Mouse (Mus musculus) mature B cell (primary cell): Measurements from ENCODE around the gene Rtn4rl1.

Experiments used
- in situ Hi-C: fragments of 300-500 bp; cut with MboI; formaldehyde crosslinking; loops from 2 replicates; pipeline ENCODE4 v1.14.3; 2019

Rtn4rl1 gene

DNA sequence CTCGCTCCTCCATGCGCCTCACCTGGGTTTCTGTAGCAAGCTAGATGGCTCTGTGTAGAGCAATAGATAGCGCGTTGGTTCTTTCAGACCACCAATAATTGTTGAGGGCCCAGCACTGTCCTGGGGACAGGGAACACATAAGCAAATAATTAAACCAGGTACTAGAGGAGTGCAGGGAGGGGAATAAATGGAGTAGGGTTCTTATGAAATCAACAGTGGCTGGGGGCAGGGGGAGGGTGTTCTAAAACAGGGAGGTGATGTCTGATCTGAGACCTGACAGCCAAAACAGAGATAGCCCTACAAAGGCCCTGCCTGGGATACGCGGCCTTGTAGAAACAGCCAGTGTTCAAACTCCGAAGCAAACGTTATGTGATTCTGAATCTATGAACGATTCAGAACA is 56.0 kb downstream of the Rtn4rl1 start:
- in situ Hi-C loops = no loop called here

DNA sequence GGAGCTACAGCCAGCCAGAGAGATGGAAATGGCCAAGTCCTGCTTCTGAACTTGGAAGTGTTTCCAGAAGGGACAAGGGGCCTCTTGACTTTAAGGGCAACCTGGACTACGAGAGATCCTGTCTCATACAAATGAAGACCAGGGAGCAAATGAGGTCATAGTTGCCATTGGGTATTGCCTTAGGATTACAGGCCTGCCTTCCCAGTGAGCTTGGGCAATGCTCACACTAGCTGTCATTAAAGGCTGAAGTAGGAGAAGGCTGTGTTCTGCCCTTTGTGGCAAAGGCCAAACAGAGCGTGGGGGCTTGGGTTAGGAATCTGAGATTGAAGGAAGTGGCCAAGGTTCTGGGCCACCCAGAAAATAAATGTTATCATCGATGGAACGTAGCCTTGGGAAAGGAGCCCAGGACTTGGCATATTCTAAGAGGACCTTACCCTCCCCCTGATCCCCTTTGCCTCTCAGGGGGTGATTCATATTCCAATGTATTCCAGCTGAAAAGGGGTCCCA is 57.5 kb downstream of the Rtn4rl1 start:
- in situ Hi-C loops = no loop called here

DNA sequence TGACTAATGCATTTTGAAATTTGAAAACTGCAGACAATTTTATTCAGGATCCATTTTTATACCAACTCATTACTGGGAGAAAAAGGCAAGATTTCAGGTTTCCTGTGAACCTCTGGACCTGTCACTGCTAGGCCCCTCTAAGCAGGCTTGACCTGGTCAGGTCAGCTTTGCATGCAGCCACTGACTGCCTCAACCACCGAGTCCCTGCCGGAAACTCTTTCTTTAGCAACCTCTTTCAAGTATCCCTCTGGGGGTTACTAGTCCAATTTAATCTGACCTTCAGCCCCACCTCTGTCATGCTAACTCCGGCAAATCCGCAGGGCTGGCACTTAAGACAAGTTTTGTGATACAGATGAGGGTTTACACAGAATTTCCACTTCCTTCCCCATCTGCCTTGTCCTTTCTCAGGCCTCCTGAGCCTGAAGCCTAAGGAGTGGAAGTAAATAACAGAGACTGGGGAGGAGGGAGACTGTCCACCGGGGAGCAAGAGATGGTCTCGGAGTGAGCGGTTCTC is 58.0 kb downstream of the Rtn4rl1 start:
- in situ Hi-C loops = no loop called here

DNA sequence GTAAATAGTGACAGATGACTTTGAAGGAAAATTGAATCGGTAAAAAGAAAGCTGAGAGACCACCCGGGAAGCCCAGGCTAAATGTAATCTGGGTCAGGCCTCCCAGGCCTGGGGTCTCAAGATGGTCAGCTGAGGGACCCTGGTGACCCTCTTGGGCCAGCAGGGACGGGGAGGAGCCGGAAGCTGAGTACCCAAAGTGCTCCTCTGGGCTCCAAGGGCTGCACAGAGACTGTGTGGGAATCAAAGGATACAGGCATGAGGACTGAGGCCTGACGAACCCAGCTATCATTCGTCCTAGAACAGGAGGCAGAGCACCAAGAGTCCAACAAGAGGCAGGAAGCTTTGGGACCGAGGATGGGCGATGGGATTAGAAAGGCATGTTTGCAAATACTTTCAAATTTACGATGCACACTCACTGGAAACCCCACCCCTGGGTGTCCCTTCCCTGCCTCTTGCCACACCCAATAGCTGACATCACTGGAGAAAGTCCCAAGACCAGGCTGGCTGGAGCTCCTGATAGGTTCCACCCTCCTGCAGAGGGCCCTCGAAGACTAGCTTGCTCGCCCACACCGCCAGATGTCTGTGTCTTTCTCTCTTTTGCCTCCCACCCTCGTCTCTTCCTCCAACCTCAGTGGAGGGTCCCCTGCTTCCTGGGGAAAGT is 60.8 kb downstream of the Rtn4rl1 start:
- in situ Hi-C loops = no loop called here

DNA sequence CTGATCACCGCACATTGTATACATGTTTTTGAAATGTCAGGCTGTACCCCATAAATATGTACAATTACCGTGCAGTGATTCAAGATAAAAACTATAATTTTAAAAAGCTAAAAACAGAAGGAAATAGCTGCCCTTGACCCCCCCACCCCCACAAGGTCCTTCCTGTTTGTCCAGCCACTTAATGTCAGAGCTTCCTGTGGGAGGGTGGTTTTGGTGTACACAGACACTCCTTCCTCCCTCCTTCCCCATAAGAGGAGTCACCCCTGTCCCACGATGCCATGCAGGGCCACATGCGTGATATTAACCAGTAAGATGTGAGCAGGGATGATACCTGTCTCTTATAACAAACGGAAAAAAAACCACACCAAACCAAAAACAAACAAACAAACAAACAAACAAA is 61.7 kb downstream of the Rtn4rl1 start:
- in situ Hi-C loops = no loop called here

DNA sequence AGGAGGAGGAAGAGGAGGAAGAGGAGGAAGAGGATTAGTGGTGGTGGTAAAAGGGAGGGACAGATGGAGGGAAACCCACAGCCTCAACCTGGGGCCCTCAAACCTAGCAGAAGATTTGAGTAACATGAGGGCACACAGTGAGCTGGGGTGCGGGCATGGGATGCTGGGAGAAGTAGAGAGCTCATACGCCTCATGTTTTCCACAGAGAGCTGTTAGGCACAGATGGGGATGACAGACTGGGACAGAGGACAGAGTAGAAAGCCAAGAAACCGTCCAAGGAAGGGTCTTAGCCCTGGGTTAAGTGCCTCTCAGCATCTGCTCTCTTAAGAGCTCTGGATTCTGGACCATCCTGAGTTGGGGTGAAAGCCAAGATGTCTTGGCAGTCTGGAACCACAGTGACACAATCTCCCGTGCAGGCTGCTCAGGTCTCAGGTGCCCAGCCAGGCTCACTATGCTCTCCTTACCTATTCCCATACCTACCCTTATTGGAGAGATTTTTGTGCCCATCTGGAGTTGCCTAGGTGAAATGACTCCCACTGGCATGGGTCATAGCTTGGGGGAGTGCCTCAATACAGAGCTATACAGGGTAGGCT is 63.6 kb downstream of the Rtn4rl1 start:
- in situ Hi-C loops = no loop called here

DNA sequence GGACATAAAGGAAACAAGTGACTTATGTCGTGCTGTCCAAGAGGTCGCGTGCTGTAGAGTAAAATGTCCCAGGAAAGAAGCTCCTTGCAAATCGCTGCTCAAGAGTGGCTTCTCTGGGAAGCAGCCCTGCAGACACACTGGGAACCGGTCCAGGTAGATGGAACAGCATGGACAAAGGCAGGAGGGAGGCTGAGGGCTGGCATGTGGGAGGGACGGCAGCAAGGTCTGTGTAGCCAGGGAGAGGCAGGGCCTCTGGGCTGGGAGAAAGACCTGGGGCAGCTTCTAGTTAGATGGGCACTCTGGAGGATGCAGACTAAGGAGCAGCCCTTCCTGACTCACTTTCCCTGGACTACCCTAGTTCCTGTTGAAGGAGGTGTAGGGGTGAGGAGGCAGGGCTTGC is 65.8 kb downstream of the Rtn4rl1 start:
- in situ Hi-C loops = no loop called here

DNA sequence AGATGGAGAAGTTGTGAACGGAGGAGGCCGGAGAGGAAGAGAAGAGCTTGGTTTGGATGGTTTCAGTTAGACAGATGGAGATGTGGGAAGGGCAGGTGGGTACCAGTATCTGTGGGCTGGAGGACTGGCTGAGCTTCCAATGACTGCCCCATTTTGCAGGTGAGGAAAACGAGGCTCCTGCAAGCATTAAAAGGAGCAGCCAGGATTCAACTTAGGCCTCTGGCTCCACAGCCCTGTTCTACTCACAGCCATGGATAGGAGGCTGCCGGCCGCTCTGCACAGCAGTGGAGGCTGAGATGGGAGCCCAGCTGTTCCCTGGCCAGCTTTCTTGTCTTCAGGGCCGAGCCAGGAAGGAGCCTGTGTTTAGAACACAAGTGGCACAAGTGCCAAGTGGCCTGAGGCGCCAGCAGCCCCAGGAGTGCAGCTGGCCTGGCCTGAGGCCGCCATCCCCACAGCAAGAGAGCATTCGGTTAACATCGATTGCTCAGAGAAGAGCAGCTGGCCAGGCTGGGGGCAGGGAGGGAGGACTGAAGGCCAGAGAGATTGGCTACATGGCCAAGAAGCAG is 66.5 kb downstream of the Rtn4rl1 start:
- in situ Hi-C loops = no loop called here

DNA sequence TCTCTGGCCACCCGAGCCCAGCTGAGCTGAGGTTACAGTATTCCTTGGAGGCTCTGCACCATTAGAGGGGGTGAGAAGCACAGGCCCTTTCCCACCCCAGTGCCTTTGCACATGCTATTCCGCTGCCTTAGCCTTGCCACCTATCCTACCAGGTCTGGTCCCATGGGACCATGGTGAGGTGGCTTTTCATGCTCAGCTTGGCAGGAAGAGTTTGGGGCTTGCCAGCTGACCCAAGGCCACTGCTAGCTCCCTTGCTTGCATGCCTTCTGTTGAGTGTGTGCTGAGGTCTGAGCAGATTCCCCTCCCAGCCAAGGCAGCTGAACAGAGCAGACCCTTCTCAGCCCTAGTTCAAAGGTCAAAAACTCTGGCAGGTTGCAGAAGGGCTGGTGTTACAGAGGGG is 67.4 kb downstream of the Rtn4rl1 start:
- in situ Hi-C loops = no loop called here

DNA sequence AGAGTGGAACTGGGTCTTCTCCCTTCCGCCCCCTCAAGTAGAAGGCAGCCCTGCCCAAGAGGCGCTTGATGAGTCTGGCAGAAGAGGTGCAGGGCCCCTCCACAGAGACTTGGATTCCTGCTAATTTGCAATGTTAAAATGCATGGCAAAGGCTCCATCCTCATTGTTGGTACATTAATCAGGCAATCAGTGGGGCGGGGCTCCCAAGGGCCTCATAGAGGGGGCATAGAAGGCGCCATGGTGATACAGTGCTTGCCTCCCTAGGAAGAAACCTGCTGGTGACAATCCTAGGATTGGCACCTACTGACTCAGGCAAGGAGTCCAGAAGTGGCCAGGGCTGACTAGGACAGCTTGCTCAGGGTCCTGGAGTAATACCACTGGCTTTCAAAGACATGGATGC is 68.1 kb downstream of the Rtn4rl1 start:
- in situ Hi-C loops = no loop called here

DNA sequence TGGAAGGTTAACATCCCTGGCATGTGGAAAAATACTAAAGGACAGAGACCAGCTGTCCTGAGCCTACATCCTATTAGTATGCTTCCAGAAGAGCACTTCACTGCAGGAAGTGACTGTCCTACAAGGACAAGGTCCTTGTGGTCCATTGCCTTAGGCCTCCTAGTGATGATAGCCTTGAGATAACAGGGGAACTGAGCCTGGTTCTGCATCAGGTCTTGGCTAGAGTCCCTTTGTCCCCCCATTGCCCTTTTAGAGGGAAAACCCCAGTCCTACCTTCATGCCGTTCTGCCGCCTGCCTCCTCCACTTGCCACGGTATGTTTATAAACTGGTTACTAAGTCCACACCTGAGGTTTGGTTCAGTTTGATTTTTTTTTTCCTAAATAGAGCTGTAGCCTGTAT is 68.6 kb downstream of the Rtn4rl1 start:
- in situ Hi-C loops = no loop called here

DNA sequence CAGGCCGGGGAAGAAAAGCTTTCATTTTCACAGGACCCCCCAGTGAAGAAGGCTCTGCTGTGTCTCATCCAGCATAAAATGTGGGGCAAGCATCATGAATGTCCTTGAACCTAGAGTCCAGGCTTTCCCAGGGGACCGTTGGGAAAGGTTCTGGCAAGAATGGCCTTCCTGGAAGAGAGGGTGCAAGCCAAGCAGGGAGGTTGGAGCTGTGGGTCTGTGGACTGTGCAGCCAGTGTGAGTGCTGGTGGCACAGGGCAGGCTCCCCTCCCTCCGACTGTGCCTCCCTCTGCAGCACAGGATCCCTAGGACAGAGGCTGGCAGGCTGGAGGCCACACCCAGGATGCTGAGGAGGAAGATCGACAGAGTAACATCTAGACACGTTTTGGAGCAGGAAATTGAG is 69.2 kb downstream of the Rtn4rl1 start:
- in situ Hi-C loops = no loop called here

DNA sequence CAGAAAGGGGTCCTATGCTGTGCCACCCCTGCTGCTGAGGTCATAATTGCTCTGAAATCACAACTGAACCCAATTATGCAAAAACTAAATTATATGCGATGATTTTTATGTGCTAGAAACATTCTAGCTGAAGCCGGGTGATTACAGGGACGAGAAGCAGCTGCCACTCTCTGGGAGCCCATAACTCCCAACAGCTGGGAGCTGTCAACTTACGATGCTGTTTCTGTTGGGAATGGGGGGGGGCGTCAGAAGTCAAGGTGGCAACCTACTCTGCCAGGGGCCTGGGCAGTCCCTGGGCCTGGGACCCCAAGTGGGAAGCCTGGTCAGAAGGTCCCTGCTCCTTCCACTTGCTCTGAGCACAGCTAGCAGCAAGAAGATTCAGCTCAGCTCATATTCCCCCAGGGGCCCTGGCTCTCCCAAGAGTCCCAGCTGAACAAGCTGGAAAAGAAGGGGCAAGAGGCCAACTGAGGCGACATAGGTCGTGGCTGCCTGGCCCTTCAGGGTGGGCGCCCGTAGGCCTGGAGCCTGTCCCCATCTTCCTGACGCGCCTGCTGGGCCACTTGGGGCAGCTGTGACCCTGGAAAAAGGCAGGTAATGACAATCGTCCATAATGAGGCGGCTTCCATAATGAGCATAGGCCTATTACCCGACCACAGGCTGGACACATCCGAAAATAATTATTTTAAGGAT is 69.8 kb downstream of the Rtn4rl1 start:
- in situ Hi-C loops = no loop called here

DNA sequence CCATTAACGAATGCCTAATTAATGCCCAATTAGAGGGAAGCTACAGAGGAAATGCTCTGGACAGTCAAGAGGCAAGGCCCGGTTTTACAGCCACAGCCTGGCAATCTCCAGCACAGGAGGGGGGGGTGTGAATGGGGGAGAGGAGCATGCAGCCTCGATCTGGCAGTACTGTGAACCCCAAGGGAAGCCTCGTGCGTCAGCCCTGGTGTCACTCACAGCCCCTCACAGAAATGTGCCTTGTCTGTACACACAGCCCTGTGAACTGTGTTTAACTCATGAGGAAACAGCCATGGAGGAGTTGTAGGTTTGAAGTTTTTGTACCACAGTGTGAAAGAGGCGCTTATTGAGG is 70.4 kb downstream of the Rtn4rl1 start:
- in situ Hi-C loops = no loop called here

DNA sequence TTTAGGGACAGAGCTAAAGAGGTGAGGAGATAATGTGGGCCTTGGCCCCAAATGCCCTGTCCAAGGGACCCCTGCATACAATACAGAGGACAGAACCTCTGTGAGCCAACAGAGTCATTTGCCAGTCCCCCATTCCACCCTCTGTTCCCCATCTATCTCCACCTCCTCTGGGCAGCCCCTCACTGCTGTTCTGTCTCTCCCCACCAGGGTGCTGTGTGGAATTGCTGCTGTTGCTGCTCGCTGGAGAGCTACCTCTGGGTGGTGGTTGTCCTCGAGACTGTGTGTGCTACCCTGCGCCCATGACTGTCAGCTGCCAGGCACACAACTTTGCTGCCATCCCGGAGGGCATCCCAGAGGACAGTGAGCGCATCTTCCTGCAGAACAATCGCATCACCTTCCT is 71.0 kb downstream of the Rtn4rl1 start:
- in situ Hi-C loops = no loop called here

DNA sequence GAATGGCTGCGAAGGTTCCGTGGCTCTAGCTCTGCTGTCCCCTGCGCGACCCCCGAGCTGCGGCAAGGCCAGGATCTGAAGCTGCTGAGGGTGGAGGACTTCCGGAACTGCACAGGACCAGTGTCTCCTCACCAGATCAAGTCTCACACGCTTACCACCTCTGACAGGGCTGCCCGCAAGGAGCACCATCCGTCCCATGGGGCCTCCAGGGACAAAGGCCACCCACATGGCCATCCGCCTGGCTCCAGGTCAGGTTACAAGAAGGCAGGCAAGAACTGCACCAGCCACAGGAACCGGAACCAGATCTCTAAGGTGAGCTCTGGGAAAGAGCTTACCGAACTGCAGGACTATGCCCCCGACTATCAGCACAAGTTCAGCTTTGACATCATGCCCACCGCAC is 72.0 kb downstream of the Rtn4rl1 start:
- in situ Hi-C loops = no loop called here

DNA sequence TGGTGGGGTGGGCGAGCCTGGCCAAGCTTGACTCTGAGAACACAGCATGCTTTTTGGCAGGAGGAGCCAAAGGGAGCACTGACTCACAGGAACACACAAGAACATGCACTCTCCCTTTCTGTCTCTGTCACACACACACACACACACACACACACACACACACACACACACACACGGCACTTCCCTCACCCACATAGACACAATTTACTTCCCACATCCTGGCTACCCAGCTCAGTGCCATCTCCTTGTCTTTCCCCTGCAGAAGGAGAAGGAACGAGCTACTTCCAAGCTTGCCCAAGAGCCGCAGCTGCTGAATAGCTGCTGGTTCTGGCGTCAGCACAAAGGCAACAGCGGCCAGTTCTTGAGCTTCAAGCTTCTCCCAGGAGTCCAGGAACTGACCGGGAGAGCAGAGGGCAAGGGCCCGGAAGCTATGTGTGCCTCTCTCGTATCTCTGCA is 74.3 kb downstream of the Rtn4rl1 start:
- in situ Hi-C loops = no loop called here

DNA sequence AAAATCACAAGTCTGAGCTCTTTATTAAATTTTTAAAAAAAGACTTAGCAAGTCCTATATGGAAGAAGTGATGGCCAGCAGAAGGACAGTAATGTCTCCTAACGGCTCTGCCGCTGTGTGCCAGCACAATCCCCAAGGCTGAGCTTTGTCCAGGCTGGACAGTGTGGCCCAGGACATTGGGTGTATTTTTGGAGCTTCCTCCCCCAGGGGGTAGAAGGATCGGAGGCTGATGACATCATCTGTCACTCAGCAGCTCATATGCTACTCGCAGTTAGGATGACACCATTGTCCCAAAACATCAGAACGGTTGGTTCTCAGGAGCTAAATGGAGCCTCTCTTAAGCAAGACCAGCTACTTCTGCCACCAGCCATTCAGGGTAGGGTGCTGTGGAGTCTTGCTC is 74.9 kb downstream of the Rtn4rl1 start:
- in situ Hi-C loops = no loop called here

DNA sequence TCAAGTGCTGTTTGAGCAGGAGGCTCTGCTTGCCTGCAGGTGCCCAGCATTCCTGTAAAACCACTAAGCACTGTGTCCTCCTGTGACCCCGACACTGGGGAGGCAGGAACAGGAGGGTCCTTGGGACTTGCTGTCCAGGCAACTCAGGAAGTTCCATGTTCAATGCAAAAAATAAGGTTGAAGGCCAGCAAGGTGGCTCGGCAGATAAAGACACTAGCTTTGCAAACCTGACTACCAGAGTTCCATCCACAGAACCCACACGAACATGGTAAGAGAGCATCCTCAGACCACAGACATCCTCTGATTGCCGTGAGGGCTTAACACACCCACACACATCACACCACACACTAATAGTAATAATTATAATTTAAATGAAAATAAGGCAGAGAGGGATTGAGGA is 75.6 kb downstream of the Rtn4rl1 start:
- in situ Hi-C loops = no loop called here

DNA sequence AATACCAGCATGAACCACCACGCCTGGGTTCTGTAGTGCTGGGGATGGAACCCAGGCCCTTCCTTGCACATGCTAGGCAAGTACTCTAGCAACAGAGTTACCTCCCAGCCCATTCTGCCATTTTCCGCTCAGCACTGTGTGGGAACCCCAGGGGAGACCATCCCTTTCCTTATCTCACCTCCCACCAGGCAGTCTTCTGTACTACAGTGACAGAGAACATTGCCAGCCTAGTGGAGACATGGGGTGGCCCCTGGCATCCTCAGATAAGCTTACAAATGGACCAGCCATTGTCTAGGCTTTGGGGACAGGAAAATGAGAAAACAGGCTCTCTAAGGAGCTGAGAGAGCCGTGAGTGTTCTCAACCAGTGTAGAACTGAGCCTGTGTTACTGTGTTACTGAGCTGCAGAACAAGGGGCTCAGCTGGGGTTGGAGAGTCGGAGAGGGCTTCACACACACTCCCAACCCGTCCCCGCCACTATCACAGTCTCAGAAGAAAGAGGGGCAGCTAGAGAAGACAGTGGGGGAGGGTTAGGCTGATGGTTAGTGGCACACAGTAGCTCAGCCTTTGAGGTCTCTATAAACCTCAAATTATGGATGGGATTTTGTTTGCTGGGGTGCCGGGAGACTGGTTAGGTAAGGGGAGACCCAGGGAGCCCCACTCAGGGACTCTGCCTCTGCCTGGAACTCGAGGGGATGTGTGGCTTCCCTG is 76.8 kb downstream of the Rtn4rl1 start:
- in situ Hi-C loops = no loop called here

DNA sequence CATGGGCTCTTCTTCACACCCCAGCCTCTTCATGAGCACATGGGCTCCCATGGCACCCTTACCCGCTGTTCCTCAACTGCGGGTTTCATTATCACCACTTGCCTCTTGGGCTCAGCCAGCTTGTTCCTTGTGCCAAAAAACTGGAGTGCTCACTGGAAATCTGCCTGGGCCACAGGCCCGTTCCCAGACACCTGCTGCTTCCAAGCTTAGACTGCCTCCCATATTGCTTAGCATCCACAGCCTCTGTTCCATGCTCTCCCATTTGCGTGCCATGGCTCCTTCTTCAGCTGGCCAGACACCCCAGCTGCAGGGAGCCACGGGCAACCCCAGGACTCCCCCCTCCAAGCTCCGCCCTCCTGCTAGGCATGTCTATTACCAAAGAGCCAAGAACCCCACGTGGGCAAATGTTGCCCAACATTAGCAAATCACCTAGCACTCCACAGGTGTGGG is 77.4 kb downstream of the Rtn4rl1 start:
- in situ Hi-C loops = no loop called here

DNA sequence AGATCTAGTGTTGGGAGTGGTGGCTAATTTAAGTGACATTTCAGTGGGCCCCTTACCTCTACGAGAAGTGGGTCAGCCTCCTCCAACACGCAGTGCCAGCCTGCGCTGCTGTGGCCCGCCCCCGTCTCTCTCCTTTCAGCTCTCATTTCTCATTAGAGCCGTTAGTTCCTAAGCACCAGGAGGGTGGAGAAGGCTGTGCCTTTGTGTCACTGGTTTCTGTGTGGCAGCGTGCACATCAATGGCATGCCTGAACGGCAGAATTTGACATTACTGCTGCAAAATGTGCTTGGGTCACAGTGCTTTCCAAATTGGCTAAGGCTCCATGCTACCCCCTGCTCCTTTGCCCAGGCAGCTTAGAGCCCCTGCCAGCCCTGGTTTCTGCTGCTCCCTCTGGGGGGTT is 79.9 kb downstream of the Rtn4rl1 start:
- in situ Hi-C loops = no loop called here
